Mouse (Mus musculus) ES-Bruce4 (cell line): ENCODE measurements at regions not wholly inside any gene's neighbourhood (a gene's known extent, or its start where the extent isn't known, plus 50 kb on each side); places are given as distances from the start of the nearest gene placed in this dataset.

ENCODE experiments used
- CTCF ChIP-seq: IDR thresholded peaks from one replicate; pipeline ENCODE4 v1.8.1; 2011; ENCODE audit warnings: low read depth, low read length
- POLR2A ChIP-seq: IDR thresholded peaks from one replicate; pipeline ENCODE4 v1.8.1; 2011; ENCODE audit warnings: low read length; ENCODE audit not compliant: insufficient read depth

- TF ChIP-seq POLR2A (no peak), CTCF (no peak)
These were observed 53.2 kb upstream of the Nyx start for GRCm38 (mm10) chrX:13412726-13413125.
